Mouse (Mus musculus) cerebellum, adult 18-20 months (tissue): ENCODE results near the gene Prickle4.

Experiments
- DNase-seq, 2 experiments: peaks; one replicate each; pipeline ENCODE4 v3.0.0; 2021

Gene Prickle4

GRCm38 (mm10) chr17:47694503-47695336 lies at the start of gene Prickle4:
TSS of gene Prickle4 (minus strand) at chr17:47694736.
- DNase-seq, result peak; percentile 98 to 99

DNA sequence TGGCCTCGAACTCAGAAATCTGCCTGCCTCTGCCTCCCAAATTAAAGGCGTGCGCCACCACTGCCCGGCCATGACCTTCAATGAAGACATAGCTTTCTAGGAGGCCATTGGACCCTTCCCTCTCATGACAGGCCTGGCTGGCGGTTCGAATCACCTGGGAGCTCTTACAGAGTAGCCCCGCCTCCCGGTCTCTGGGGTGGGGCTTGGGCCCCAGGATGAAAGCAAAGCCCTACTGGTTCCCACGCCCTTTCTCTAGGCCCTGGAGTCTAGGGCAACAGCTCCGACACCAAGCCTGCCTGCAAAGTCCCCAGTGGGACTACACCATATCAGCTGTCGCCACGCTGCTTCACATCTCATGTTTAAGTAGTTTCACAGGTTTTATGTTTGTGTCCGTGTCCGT lies 49.5 kb upstream of the Prickle4 start:
- DNase-seq, result no peak

DNA sequence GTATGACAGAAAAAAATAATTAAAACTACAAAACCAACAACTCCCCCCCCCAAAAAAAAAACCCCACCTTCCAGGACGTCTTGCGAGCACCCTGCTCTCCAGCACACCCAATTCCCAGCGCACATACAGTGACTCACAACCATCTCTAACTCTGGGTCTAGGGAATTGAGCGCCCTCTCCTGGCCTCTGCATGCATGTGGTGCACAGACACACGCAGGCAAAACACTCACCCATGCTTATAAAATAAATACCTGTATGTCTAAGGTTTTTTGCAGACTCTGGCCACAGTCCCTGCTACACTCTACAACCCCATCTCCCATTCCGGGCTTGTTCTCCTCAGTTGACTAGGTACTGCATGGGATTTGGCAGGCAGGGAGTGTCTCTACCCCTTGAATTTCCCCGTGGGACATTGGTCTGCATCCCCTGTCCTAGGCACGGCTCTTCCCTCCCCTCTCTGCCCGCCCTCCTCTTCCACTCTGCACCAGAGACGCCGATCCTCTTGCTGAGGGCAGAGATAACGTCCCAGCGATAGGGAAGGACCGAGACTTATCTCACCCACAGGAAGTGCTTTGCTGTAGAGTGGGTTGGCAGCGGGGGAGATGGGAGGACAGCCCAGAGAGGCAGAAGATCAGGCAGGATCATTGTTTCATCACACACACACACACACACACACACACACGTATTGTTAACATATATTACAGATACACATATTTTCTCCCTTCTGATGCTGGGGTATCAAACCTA lies 48.6 kb upstream of the Prickle4 start:
- no peak for DNase-seq

- DNase-seq, result no peak
Measured at GRCm38 (mm10) chr17:47740186-47740585, 45.6 kb upstream of the Prickle4 start.

DNA sequence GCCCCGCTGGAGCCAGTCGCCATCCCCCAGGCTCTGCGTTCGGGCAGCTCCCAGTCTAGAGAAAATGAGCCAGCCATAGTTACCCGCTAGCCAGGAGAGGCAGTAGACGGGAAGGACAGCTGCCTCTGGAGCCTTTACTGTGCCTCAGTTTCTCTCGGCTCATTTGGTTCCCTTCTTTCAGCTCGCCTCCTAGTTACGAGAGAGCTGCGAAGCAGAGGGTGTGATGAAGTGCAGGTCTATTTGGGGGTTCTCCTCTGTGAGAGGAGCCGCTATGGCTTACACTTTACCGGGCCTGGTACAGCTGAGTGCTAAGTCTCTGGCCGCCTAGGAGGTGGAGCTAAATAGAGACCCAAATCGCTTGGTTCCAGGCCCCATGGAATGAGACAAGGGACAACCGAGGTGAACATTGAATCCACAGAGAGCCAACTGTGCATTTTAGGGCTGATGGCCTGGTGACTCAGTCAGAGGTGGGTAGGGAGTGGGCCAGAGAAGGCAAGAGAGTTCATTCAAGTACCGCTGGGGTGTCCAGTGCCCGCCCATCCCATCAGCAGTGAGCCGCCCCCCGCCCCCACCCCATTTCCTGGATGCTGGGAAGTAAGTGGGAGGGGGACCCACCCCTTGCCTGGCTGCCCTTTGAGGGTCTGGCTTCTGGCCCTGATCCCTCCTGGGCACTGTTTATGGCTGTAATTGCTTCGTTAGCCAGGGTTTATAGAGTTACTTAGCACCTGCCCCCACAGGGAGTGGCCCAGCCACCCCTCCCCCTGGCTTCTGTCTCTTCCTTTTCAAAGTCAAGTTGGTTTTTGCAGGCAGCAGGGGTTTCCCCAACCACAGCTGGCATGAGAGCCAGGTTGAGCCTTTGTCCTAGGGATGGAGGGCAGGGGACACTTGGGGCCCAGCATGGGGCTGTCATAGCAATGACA lies 44.6 kb upstream of the Prickle4 start:
- DNase-seq, result no peak

DNA sequence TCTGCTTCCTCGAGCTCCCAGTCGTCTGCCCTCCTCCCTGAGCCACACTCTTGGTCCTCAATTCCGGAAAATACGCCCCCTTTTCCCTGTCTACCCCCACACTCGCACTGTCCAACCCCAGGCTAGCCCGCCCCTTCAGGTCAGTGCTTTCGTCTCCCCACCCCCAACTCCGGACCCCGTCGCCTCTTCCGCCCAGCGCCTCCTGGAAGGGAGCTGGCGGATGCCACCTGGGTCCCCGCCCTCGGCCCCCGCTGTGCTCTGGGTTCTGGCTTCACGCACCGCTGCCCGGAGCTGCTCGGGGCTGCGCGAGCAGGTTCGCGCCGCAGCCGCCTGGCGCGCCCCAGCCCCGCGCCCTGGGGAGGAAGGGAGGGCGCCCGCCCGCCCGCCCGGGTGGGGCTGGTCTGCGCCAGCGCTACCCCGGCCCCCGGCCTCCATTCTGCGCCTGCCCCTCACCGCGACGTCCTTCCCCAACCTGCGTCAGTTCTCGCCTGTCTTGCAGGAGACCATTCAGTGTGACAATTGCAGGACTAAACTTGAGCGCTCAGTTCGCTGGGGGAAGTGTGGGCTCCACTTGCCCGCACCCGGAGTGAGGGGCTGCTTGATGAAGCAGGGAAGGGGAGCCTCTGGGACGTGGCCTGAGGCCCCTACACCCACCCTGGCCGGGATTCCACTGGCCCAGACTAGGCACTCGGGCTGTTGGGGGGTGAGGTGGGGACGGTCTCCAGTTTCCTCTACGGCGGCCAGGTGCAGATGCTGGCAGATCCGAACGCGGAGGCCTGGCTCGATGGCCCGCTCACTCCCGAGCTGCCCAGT lies 43.7 kb upstream of the Prickle4 start:
- DNase-seq, result peak; percentile 61 to 68

- peak; percentile 88 for DNase-seq
Measured at GRCm38 (mm10) chr17:47737271-47738065, 42.9 kb upstream of the Prickle4 start.

GRCm38 (mm10) chr17:47736856-47737255 lies 42.3 kb upstream of the Prickle4 start, which contains the start of gene Tfeb:
TSS of gene Tfeb (plus strand) at chr17:47737030.
- DNase-seq, result peak; percentile 97 to 99

DNA sequence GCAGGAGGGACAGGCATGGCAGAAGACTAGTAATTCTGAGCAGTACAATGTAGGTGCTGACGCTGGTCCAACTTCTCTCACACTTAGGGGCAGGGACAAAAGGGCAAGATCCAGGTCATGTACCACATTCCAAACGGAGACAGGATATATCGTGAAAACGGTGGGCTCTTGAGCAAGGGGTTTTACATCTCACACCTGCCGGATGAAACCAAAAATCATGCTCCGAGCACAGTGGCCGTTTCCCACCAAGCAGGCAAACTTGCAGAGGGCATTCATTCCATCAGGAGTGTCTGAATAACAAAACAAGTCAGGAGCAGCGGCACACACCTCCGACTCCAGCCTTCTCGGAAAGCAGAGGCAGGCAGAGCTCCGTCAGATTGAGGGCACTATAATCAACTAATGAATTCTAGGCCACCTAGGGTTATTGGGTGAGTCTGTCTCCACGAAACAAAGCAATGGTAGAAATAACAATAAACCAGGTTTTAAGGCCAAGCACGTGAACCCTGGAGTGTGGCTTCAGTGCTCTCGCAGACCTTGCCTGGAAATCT lies 41.1 kb upstream of the Prickle4 start:
- no peak for DNase-seq

DNA sequence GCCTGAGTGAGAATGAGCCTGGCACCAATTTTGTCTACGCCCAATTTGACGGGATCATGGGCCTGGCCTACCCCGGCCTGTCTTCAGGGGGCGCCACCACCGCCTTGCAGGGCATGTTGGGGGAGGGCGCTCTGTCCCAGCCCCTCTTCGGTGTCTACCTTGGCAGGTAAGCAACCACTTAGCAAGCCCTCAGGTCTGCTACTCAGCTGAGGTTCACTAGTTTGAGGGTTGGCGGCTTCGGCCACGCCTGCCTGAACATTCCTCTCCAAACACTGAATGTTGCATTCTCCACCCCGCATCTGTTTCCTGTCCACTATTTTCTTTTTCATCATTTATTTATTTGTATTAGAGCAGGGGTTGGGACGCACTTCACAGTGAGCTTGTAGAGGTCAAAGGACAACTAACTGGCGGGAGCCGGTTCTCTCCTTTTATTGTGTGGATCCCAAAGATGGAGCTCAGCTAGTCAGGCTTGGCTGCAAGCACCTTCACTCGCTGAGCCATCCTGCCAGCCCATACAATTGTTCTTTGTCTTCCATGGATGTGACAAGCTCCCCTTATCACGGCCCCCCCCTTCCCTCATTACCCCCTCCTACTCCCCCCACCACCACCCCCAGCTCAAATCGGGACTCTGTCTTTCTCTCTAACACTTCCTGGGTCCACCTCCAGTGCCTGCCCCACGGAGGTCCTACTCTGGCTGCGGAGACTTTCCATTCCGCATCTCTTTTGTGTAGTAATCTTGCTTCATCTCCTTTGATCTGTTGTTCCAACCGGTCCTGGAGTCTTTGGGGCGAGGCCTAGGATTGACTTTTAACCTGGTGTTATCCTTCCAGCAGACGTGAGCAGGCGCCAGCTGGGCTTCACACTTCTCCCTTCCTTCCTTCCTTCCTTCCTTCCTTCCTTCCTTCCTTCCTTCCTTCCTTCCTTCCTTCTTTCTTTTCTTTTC lies 36.4 kb upstream of the Prickle4 start:
- no peak for DNase-seq

- DNase-seq, result no peak
Measured at GRCm38 (mm10) chr17:47726566-47726965, 32.0 kb upstream of the Prickle4 start, which contains the start of gene Pgc. TSS of gene Pgc (plus strand) at chr17:47726842.

GRCm38 (mm10) chr17:47721183-47721582 lies 26.6 kb upstream of the Prickle4 start:
- DNase-seq, result no peak

DNA sequence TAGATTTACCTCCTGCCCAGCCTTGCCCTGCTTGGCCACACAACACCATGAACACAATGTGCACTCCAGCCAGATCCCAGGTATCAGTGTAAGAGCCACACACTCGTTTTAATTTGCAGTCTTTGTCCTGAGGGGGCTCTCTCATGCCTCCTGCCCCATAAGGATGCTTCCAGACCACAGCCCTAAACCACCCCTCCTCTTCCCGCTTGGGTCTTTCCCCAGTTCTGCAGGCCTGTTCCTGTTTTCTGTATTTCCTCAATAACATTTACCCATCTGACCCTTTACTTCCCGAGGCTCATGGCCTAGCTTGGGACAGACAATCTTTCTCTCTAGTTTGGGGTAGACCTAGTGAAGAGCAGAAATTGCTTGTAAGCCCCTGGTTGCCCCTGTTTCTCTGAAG lies 20.5 kb upstream of the Prickle4 start:
- DNase-seq, result no peak

GRCm38 (mm10) chr17:47712889-47713571 lies 18.5 kb upstream of the Prickle4 start:
- DNase-seq, result no peak

DNA sequence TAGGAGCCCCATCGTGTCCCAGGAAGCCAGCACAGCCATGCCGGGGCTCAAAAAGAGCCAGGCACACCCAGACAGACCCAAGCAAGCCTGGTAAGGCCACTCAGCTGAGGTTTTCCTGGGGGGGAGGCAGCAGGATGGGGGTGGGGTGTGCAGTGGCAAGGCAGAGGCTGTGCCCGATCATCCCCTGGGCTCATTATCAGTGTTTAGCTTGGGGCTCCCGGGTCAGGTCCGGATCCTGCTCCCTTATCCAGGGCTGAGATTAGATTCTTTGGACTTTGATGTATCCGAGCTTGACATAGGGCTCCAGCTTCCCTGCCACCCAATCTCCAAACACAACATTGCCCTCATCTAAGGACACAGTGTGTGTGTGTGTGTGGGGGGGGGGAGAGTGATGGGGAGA lies 17.3 kb upstream of the Prickle4 start:
- no peak for DNase-seq

GRCm38 (mm10) chr17:47710036-47710435 lies 15.5 kb upstream of the Prickle4 start:
- no peak for DNase-seq

GRCm38 (mm10) chr17:47708972-47709371 lies 14.4 kb upstream of the Prickle4 start:
- DNase-seq, result no peak

DNA sequence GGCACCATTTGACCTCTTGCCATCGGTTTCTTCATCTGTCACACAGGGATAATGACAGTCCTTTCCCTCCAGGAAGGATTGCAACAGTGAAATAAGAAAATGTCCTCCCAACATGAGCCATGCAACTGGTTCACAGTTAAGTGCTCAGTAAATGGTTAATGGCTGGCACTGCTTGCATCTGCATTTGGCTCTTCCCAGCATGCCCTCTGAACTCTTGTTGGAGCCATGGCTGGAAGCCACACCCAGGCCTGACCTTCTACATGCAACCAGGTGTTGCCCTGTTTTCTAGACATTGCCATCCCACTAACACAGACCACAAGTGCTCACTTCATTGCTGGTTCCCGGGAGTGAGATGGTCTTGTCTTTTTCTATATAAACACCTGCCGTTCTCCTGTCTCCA lies 13.4 kb upstream of the Prickle4 start:
- DNase-seq, result no peak

DNA sequence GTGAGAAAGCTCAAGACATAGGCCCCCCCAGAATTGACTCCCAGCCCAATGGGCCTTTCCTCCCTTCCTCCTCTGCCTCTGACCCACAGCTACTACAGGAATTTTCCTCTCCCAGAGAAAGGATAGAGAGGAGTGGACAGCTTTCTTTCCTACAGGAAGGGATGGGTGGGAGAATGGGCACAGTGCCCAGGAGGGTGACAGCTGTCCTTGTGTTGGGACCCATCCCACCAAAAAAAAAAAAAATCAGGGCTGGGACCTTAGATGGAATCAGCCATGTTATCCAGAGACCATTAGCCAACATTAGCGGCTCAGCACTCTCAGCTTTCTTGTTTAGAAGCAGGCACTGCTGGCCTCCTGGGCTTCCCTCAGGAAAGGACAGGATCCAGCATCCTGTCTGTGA lies 11.7 kb upstream of the Prickle4 start:
- no peak for DNase-seq
